Mouse (Mus musculus): ENCODE measurements around the gene Dpp9. TPM values are rescaled to one million over a fixed set of nuclear protein-coding genes. Genes with fewer than 3 reads are reported as not detected.
A peak's percentile ranks its signal among the peaks of the same experiment; 100 is the strongest.

Gene Dpp9
- total RNA-seq, 2 experiments from 2014 or later = 44.5 to 45.6 TPM

- DNase-seq (ENCODE audit: low spot score in 2 of 2) = no peak
Observed at GRCm38 (mm10) chr17:56144546-56144945, 74.2 kb downstream of the Dpp9 start.

- DNase-seq (ENCODE audit: low spot score in 2 of 2) = peak; percentile 72 to 76
Observed at GRCm38 (mm10) chr17:56141702-56142605, 76.8 kb downstream of the Dpp9 start.

GRCm38 (mm10) chr17:56139858-56140595 lies 78.7 kb downstream of the Dpp9 start, which contains the start of gene Sema6b:
TSS of gene Sema6b (minus strand) at chr17:56140343.
- DNase-seq (ENCODE audit: low spot score in 2 of 2) = peak; percentile 87 to 90

GRCm38 (mm10) chr17:56139355-56139754 lies 79.3 kb downstream of the Dpp9 start:
- peak; percentile 50 to 64 for DNase-seq (ENCODE audit: low spot score in 2 of 2)

GRCm38 (mm10) chr17:56137839-56138613 lies 80.7 kb downstream of the Dpp9 start:
- DNase-seq (ENCODE audit: low spot score in 2 of 2) = no peak

Small RNA genes within 50 kb of the gene (microRNA-seq; reads per million reads assigned to microRNA genes)
- gene Gm44397 (0 reads per million in 2 experiments), gene Mir7b (2,092 to 2,386 reads per million in 2 experiments)

Other genes with a start within 250 kb of the Dpp9 start
- 10 to 100 TPM; 53.7 to 55.3 TPM for gene Shd, start 248.4 kb downstream of the Dpp9 start, total RNA-seq (2021)
- 100 to 1,000 TPM in 1 of 2 experiments, 10 to 100 TPM in 1; 98.0 to 101 TPM for gene Fsd1, start 232.4 kb downstream of the Dpp9 start, total RNA-seq (2021)
- 1 to 10 TPM; 5.3 TPM for gene Stap2, start 213.3 kb downstream of the Dpp9 start, total RNA-seq (2021)
- 100 to 1,000 TPM; 109 to 112 TPM for gene Mpnd, start 213.2 kb downstream of the Dpp9 start, total RNA-seq (2021)
- 10 to 100 TPM; 58.7 to 59.9 TPM for gene Sh3gl1, start 182.3 kb downstream of the Dpp9 start, total RNA-seq (2021)
- gene Chaf1a, start 178.5 kb downstream of the Dpp9 start, total RNA-seq (2021) = 1 to 10 TPM; 5.2 to 6.2 TPM
- gene Ubxn6, start 143.9 kb downstream of the Dpp9 start, total RNA-seq (2021) = 10 to 100 TPM; 68.5 to 70.6 TPM
- 100 to 1,000 TPM in 1 of 2 experiments, 10 to 100 TPM in 1; 99.8 to 115 TPM for gene Hdgfl2, start 139.3 kb downstream of the Dpp9 start, total RNA-seq (2021)
- under 1 TPM; 0.43 to 0.51 TPM for gene Plin4, start 109.1 kb downstream of the Dpp9 start, total RNA-seq (2021)
- gene Plin5, start 101.3 kb downstream of the Dpp9 start, total RNA-seq (2021) = 1 to 10 TPM; 1.0 to 1.7 TPM
- not detected for gene Lrg1, start 96.9 kb downstream of the Dpp9 start, total RNA-seq (2021)
- 100 to 1,000 TPM; 117 to 125 TPM for gene Sema6b, start 78.6 kb downstream of the Dpp9 start, total RNA-seq (2021)
- 1 to 10 TPM; 7.0 to 7.2 TPM for gene Tnfaip8l1, start 56.4 kb downstream of the Dpp9 start, total RNA-seq (2021)
- gene Mydgf, start 35.0 kb downstream of the Dpp9 start, total RNA-seq (2021) = 10 to 100 TPM; 48.3 to 53.7 TPM
- 10 to 100 TPM; 45.3 to 46.5 TPM for gene Fem1a, start 37.9 kb upstream of the Dpp9 start, total RNA-seq (2021)
- gene Ticam1, start 57.9 kb upstream of the Dpp9 start, total RNA-seq (2021) = 1 to 10 TPM; 5.2 to 5.9 TPM
- gene Plin3, start 74.0 kb upstream of the Dpp9 start, total RNA-seq (2021) = 1 to 10 TPM; 5.7 to 7.3 TPM
- not detected for gene Arrdc5, start 81.4 kb upstream of the Dpp9 start, total RNA-seq (2021)
- gene Uhrf1, start 84.4 kb upstream of the Dpp9 start, total RNA-seq (2021) = 1 to 10 TPM; 5.9 to 6.3 TPM
- 10 to 100 TPM; 85.3 to 87.1 TPM for gene Kdm4b, start 107.2 kb upstream of the Dpp9 start, total RNA-seq (2021)

Measured in layer of hippocampus, postnatal 10 days (tissue).